Mouse (Mus musculus): ENCODE data around the gene Igfbp4. TPM values are rescaled to one million over a fixed set of nuclear protein-coding genes. Genes with fewer than 3 reads are reported as not detected.

Igfbp4 gene
- 10 to 100 TPM; 30.4 to 36.8 TPM for total RNA-seq (2021)
- long read RNA-seq, experiment 1, transcript Igfbp4-201 (4 exons, 3,831 nt) = major isoform, 23 of 26 reads
- long read RNA-seq, experiment 1, partial matches to known transcripts = 0 of 26 reads
- long read RNA-seq, experiment 1, other reads (novel, unspliced or antisense) = 3 of 26 reads
- long read RNA-seq, experiment 2, transcript Igfbp4-201 (4 exons, 3,831 nt) = major isoform, 15 of 27 reads
- long read RNA-seq, experiment 2, partial matches to known transcripts = 11 of 27 reads
- long read RNA-seq, experiment 2, other reads (novel, unspliced or antisense) = 1 of 27 reads

DNA sequence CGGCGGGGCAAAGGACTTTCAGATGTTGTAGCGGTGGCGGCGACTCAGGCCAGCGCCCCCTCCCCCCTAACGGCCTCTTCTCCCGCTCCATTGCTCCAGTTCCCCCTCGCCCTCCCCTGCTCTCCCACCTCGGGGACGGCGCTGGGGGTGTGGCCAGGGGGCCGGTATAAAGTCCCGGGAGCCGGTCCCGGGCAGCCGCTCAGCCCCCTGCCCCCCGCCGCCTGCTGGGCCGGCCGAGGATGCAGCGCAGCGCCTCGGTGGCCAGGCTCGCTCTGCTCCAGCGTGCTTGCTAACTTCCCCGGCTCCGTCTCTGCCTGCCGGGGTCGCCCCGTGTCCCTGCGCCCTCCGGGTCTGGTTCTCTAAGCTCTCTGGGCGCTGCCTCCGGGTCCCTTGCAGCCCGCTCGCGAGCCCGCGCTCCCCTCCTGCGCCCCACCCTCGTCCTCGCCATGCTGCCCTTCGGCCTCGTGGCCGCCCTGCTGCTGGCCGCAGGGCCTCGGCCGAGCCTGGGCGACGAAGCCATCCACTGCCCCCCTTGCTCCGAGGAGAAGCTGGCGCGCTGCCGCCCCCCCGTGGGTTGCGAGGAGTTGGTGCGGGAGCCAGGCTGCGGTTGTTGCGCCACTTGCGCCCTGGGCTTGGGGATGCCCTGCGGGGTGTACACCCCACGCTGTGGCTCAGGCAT, at the start of gene Igfbp4:
TSS of gene Igfbp4 (plus strand) at position 194 of the 679 bp plus-strand sequence.
- intact Hi-C loops (cut with DNase I) = no loop called here
- peak within 1 kb of the TSS; percentile 81 for H3K4me3 ChIP-seq
- DNase-seq = peak; percentile 84
- H3K27ac ChIP-seq = peak within 1 kb of the TSS; percentile 90
- peak; percentile 26 for TF ChIP-seq CTCF (IDR thresholded peaks at IDR 0.05)

DNA sequence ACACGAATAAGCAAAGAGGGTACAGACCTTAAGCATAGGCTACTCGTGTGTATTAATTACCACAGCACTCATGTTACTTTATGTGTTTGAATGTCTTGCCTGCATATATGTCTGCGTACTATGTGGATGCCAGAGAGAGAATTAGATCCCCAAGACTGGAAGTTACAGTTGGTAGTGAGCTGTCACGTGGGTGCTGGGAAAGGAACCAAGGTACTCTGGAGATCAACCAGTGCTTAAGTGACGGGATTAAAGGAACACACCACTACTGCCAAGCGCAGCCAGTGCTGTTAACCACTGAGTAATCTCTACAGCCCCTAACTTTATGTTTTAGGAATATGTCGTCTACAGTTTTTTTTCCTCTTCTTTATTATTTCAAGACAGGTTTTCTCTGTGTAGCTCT, 45.1 kb upstream of the Igfbp4 start:
- Histone ChIP-seq H3K4me3 (no peak overlapping the region), H3K27ac (no peak overlapping the region)
- intact Hi-C loops (cut with DNase I) = no loop called here
- peak; percentile 46 for DNase-seq
- TF ChIP-seq CTCF (IDR thresholded peaks at IDR 0.05) = no peak

GRCm38 (mm10) chr11:98997659-98998058, 43.4 kb upstream of the Igfbp4 start:
- Histone ChIP-seq H3K27ac (no peak overlapping the region), H3K4me3 (no peak overlapping the region)
- no peak for DNase-seq
- intact Hi-C loops (cut with DNase I) = no loop called here
- no peak for TF ChIP-seq CTCF (IDR thresholded peaks at IDR 0.05)

GRCm38 (mm10) chr11:98998776-98999175, 42.3 kb upstream of the Igfbp4 start:
- intact Hi-C loops (cut with DNase I) = no loop called here
- TF ChIP-seq CTCF (IDR thresholded peaks at IDR 0.05) = peak; percentile 34
- DNase-seq = no peak
- Histone ChIP-seq H3K27ac (no peak overlapping the region), H3K4me3 (no peak overlapping the region)

DNA sequence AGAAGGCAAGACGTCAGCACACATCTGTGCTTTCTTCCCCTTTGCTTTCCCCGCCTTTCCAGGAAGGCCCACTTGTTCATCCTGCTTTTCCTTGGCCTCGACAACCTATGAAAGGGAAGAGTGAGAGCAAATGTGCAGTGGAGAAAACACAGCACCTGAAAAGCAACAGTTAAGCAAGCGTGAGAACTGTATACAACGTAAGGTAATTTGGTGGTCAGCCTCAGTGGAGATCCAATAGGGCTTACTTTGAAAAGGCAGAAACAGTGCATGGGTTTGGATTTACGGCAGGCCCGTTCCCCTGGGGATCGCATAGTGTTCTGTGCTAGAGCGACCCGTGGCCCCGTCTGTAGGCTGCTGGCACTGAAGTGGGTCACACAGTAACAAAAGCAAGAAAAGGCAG, 41.8 kb upstream of the Igfbp4 start:
- no peak overlapping the region for H3K27ac ChIP-seq
- no peak overlapping the region for H3K4me3 ChIP-seq
- DNase-seq = no peak
- intact Hi-C loops (cut with DNase I) = no loop called here
- TF ChIP-seq CTCF (IDR thresholded peaks at IDR 0.05) = no peak

- intact Hi-C loops (cut with DNase I) = no loop called here
- no peak for TF ChIP-seq CTCF (IDR thresholded peaks at IDR 0.05)
- H3K27ac ChIP-seq = no peak overlapping the region
These were observed 34.3 kb upstream of the Igfbp4 start for GRCm38 (mm10) chr11:99006788-99007187.

DNA sequence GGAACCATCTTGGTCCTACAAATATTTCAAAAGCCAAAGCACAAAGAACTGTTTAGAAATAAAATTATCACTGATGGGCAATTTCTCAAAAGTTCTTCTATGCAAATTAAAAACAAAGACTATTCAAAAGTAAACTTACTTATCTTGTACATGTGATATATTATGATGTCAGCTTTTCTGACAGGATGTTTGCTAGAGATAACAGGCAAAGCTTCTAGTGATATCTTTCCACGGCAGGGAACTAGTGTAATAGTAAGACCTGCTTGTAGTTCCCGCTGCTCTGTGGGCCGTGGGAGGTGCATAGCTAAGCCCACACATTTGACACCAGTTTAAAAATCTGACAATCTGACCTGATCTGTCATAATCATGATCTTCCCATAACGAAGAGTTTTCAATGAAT, 30.9 kb upstream of the Igfbp4 start:
- intact Hi-C loops (cut with DNase I) = no loop called here
- Histone ChIP-seq H3K27ac (no peak overlapping the region), H3K4me3 (no peak overlapping the region)
- no peak for DNase-seq
- TF ChIP-seq CTCF (IDR thresholded peaks at IDR 0.05) = no peak

More at GRCm38 (mm10) chr11:99006788-99007187, 34.3 kb upstream of the Igfbp4 start:
- DNase-seq = no peak
- no peak overlapping the region for H3K4me3 ChIP-seq

DNA sequence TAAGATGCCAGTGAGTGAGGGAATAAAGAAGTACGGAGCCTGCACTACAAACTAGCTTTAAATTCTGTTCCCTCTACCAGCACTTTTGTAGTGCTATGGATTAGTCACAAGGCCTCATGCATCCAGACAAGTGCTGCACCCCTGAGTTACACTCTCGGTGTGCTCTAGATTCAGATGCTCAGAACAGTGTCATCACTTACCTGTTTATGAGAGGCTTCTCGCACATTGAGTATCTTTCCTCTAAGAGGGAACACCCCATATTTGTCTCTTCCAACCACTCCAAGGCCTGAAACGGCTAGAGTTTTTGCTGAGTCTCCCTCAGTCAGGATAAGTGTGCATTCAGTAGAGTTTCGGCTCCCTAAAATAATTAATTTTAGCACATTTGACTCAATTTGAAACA, 30.3 kb upstream of the Igfbp4 start:
- Histone ChIP-seq H3K4me3 (no peak overlapping the region), H3K27ac (no peak overlapping the region)
- no peak for TF ChIP-seq CTCF (IDR thresholded peaks at IDR 0.05)
- no peak for DNase-seq
- intact Hi-C loops (cut with DNase I) = no loop called here

- no peak for DNase-seq
- intact Hi-C loops (cut with DNase I) = no loop called here
- TF ChIP-seq CTCF (IDR thresholded peaks at IDR 0.05) = no peak
- Histone ChIP-seq H3K4me3 (no peak overlapping the region), H3K27ac (no peak overlapping the region)
These were observed 27.2 kb upstream of the Igfbp4 start for GRCm38 (mm10) chr11:99013856-99014255.

DNA sequence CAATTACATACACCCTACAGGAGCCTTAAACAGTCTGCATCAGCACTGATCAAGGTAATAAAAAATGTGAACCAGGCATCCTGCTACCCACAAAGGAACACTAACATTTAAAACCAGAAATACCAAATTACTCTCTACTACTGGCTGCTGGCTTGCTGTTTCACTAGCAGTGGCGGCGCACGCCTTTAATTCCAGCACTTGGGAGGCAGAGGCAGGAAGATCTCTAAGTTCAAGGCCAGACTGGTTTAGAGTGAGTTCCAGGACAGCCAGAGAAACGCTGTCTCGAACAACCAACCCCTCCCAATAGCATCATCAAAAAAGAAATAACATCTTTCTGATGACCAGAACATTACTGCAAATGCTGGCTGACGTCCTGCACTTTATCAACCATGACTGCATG, 21.2 kb upstream of the Igfbp4 start:
- no peak for DNase-seq
- intact Hi-C loops (cut with DNase I) = no loop called here
- H3K4me3 ChIP-seq = no peak overlapping the region
- no peak overlapping the region for H3K27ac ChIP-seq
- TF ChIP-seq CTCF (IDR thresholded peaks at IDR 0.05) = no peak

GRCm38 (mm10) chr11:99022384-99022933, 18.6 kb upstream of the Igfbp4 start:
- no peak overlapping the region for H3K4me3 ChIP-seq
- H3K27ac ChIP-seq = no peak overlapping the region
- no peak for TF ChIP-seq CTCF (IDR thresholded peaks at IDR 0.05)
- no peak for DNase-seq
- intact Hi-C loops (cut with DNase I) = no loop called here

- Histone ChIP-seq H3K4me3 (peak overlapping the region; percentile 82), H3K27ac (no peak overlapping the region)
- intact Hi-C loops (cut with DNase I) = no loop called here
- no peak for TF ChIP-seq CTCF (IDR thresholded peaks at IDR 0.05)
- no peak for DNase-seq
These were observed 17.9 kb upstream of the Igfbp4 start for GRCm38 (mm10) chr11:99023094-99023493.
